Mouse (Mus musculus) CH12.LX (cell line): ENCODE measurements around the gene Prpf40b. TPM values are rescaled to one million over a fixed set of nuclear protein-coding genes. Genes with fewer than 3 reads are reported as not detected.

Source experiments
- DNase-seq: peaks from one replicate; pipeline ENCODE4 v3.0.0-alpha.2; 2013; ENCODE audit errors: extremely low read depth
- H3K27ac ChIP-seq: 2 replicates; pipeline ENCODE4 v1.5.1; 2012; ENCODE audit warnings: low read depth, mild to moderate bottlenecking, control low read depth, moderate library complexity; ENCODE audit not compliant: insufficient read depth
- H3K27me3 ChIP-seq: replicated peaks from 2 replicates; pipeline ENCODE3; 2012; ENCODE audit warnings: inconsistent platforms
- H3K36me3 ChIP-seq, 2 experiments: replicated peaks in 1 of 2; 2 replicates each; pipeline versions ENCODE3 to v1.6.1; 2012; ENCODE audit warnings: inconsistent platforms in 1 of 2, low read length in 1 of 2, mild to moderate bottlenecking in 1 of 2, mixed read lengths in 1 of 2, moderate library complexity in 1 of 2; ENCODE audit not compliant: control insufficient read depth in 1 of 2, insufficient read depth in 1 of 2
- H3K4me1 ChIP-seq, 2 experiments: 2 replicates each; pipeline ENCODE4 v1.6.1; 2012; ENCODE audit warnings: inconsistent platforms in 1 of 2, moderate library complexity in 1 of 2; ENCODE audit not compliant: insufficient read depth in 2 of 2, control insufficient read depth in 1 of 2
- H3K4me2 ChIP-seq: 2 replicates; pipeline ENCODE4 v1.6.1; 2012; ENCODE audit warnings: low read depth, mild to moderate bottlenecking, control low read depth; ENCODE audit not compliant: poor library complexity, insufficient read depth, severe bottlenecking
- H3K4me3 ChIP-seq, 3 experiments: fragments of 150-350 bp in 1 of 3; sonication (generic) in 1 of 3; replicated peaks in 1 of 3; 2 replicates each; pipeline versions ENCODE3 to v1.5.1; 2011 to 2012; ENCODE audit warnings: low read depth in 2 of 3, low read length in 2 of 3, mild to moderate bottlenecking in 2 of 3, moderate library complexity in 2 of 3, control low read depth in 1 of 3, improper control_type of control experiment in 1 of 3, inconsistent platforms in 1 of 3, mixed read lengths in 1 of 3; ENCODE audit not compliant: poor library complexity in 1 of 3
- H3K79me2 ChIP-seq: replicated peaks from 2 replicates; pipeline ENCODE4 v1.6.1; 2012; ENCODE audit warnings: mild to moderate bottlenecking, moderate library complexity; ENCODE audit not compliant: control insufficient read depth, poor library complexity, insufficient read depth, severe bottlenecking; ENCODE audit errors: extremely low read depth
- H3K9ac ChIP-seq: 2 replicates; pipeline ENCODE4 v1.6.1; 2012; ENCODE audit warnings: low read depth, mild to moderate bottlenecking, control low read depth, moderate library complexity; ENCODE audit not compliant: insufficient read depth
- H3K9me3 ChIP-seq: replicated peaks from 2 replicates; pipeline ENCODE3; 2012; ENCODE audit warnings: low read length, inconsistent platforms, mixed read lengths
- BHLHE40 ChIP-seq: IDR thresholded peaks from 2 replicates; pipeline ENCODE4 v1.6.1; 2011; ENCODE audit warnings: mild to moderate bottlenecking, low read depth, low read length, improper control_type of control experiment
- CHD1 ChIP-seq: IDR thresholded peaks from 2 replicates; pipeline ENCODE4 v1.6.1; 2012; ENCODE audit warnings: low read depth, low read length, improper control_type of control experiment, inconsistent platforms
- CTCF ChIP-seq, 2 experiments: IDR thresholded peaks in 1 of 2; conservative IDR thresholded peaks in 1 of 2; 2 replicates each; pipeline ENCODE4 v1.5.1; 2011 to 2012; ENCODE audit warnings: low read depth in 2 of 2, low read length in 2 of 2, improper control_type of control experiment in 1 of 2, inconsistent platforms in 1 of 2, mild to moderate bottlenecking in 1 of 2, moderate library complexity in 1 of 2
- ELF1 ChIP-seq: IDR thresholded peaks from 2 replicates; pipeline ENCODE4 v1.6.1; 2014; ENCODE audit warnings: low read depth, mild to moderate bottlenecking, inconsistent platforms, low read length, improper control_type of control experiment
- IRF4 ChIP-seq: IDR thresholded peaks from 2 replicates; pipeline ENCODE4 v1.6.1; 2014; ENCODE audit warnings: low read depth, mild to moderate bottlenecking, inconsistent platforms, low read length, improper control_type of control experiment
- KAT2A ChIP-seq: IDR thresholded peaks from 2 replicates; pipeline ENCODE4 v1.6.1; 2012; ENCODE audit warnings: low read length, improper control_type of control experiment, inconsistent platforms; ENCODE audit not compliant: insufficient replicate concordance
- MAX ChIP-seq: IDR thresholded peaks from 2 replicates; pipeline ENCODE4 v1.6.1; 2011; ENCODE audit warnings: low read length, improper control_type of control experiment
- MAZ ChIP-seq: IDR thresholded peaks from 2 replicates; pipeline ENCODE4 v1.6.1; 2012; ENCODE audit warnings: low read depth, mild to moderate bottlenecking, inconsistent platforms, low read length, improper control_type of control experiment, moderate library complexity
- MEF2A ChIP-seq: IDR thresholded peaks from 2 replicates; pipeline ENCODE4 v1.6.1; 2014; ENCODE audit warnings: low read depth, mild to moderate bottlenecking, inconsistent platforms, low read length, improper control_type of control experiment, borderline replicate concordance
- MXI1 ChIP-seq: IDR thresholded peaks from 2 replicates; pipeline ENCODE4 v1.6.1; 2011; ENCODE audit warnings: mild to moderate bottlenecking, low read depth, low read length, improper control_type of control experiment
- NELFE ChIP-seq: IDR thresholded peaks from 2 replicates; pipeline ENCODE4 v1.6.1; 2011; ENCODE audit warnings: low read depth, low read length, improper control_type of control experiment
- PAX5 ChIP-seq: IDR thresholded peaks from 2 replicates; pipeline ENCODE4 v1.6.1; 2012; ENCODE audit warnings: low read length, inconsistent platforms, mixed read lengths
- POLR2AphosphoS2 ChIP-seq: IDR thresholded peaks from 2 replicates; pipeline ENCODE4 v1.6.1; 2011; ENCODE audit warnings: low read depth, low read length, improper control_type of control experiment
- RAD21 ChIP-seq: IDR thresholded peaks from 2 replicates; pipeline ENCODE4 v1.6.1; 2011; ENCODE audit warnings: low read depth, mild to moderate bottlenecking, low read length, improper control_type of control experiment, moderate library complexity
- SMC3 ChIP-seq: IDR thresholded peaks from 2 replicates; pipeline ENCODE4 v1.6.1; 2011; ENCODE audit warnings: low read depth, low read length, improper control_type of control experiment
- ZC3H11A ChIP-seq: IDR thresholded peaks from 2 replicates; pipeline ENCODE4 v1.6.1; 2012; ENCODE audit warnings: low read depth, mild to moderate bottlenecking, inconsistent platforms, low read length, improper control_type of control experiment
- ZKSCAN1 ChIP-seq: IDR thresholded peaks from 2 replicates; pipeline ENCODE4 v1.6.1; 2012; ENCODE audit warnings: low read depth, inconsistent platforms, low read length, improper control_type of control experiment, borderline replicate concordance
- ZMIZ1 ChIP-seq: IDR thresholded peaks from 2 replicates; pipeline ENCODE4 v1.6.1; 2012; ENCODE audit warnings: low read depth, mild to moderate bottlenecking, inconsistent platforms, low read length, improper control_type of control experiment
- ZNF384 ChIP-seq: IDR thresholded peaks from 2 replicates; pipeline ENCODE4 v1.6.1; 2012; ENCODE audit warnings: low read depth, low read length, improper control_type of control experiment, inconsistent platforms
- dilution Hi-C: fragments of 300-500 bp; cut with MboI; formaldehyde crosslinking; loops from 2 replicates; pipeline ENCODE4 v1.14.3; 2020; ENCODE audit warnings: low sequenced_read_pairs; ENCODE audit not compliant: extremely low pct_unique_long_range_greater_than_20kb, extremely low pct_ligation_motif_present
- in situ Hi-C: fragments of 300-500 bp; cut with MboI; formaldehyde crosslinking; loops from 3 replicates; pipeline ENCODE4 v1.14.3; 2019; ENCODE audit warnings: low sequenced_read_pairs, low pct_ligation_motif_present, low pct_unique_long_range_greater_than_20kb, mixed read lengths
- polyA plus RNA-seq: library from polyadenylated mRNA; unstranded; fragments of >175 nt; gene quantifications from 2 replicates; pipeline ENCODE4 v1.2.1, GENCODE M21; 2012; ENCODE audit warnings: low read depth; ENCODE audit not compliant: insufficient read length
- total RNA-seq, 2 experiments: library from RNA; depleted of rRNA; stranded (reverse); fragments of 300-350 nt in 1 of 2; fragments of >200 nt in 1 of 2; gene quantifications; 2 replicates each; pipeline ENCODE4 v1.2.3; 2012 to 2014

The Prpf40b gene
- total and polyA plus RNA-seq, 3 experiments, result 11.7 to 31.8 (median 27.9) TPM

DNA sequence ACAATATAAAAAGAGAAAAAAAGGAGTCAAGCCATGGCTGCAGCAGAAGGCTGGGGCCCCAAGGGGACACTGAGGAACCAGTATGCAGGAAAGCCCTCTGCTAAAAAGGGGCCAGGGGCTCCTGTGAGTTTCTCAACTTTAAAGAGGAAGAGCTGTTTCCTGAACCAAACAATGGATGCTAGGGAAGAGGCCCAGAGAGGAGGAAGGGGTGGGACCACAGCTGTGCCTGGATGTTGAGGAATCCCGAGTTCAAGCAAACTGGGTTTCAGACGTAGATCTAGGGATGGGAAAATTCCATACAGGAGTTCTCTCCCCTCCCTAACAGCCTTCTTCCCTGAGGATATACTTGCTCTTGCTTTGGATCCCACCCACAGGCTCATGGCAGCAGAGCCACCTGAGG lies 31.5 kb downstream of the Prpf40b start:
- no peak overlapping the region for H3K4me2 ChIP-seq
- H3K27ac ChIP-seq, result no peak overlapping the region
- no peaks in the 10 kb centered on the region for H3K27me3 ChIP-seq
- TF ChIP-seq ZMIZ1, result no peak
- TF ChIP-seq PAX5, result no peak
- no peak for TF ChIP-seq ELF1
- TF ChIP-seq MXI1, result no peak
- no peak for TF ChIP-seq KAT2A
- no peak for TF ChIP-seq MAZ
- no peak for TF ChIP-seq MEF2A
- TF ChIP-seq IRF4, result no peak
- TF ChIP-seq ZC3H11A, result no peak
- no peak for TF ChIP-seq BHLHE40
- no peak for TF ChIP-seq NELFE
- TF ChIP-seq ZNF384, result no peak
- TF ChIP-seq MAX, result no peak
- no peak for TF ChIP-seq POLR2AphosphoS2
- no peak for TF ChIP-seq ZKSCAN1
- no peak for TF ChIP-seq RAD21
- H3K9ac ChIP-seq, result no peak overlapping the region
- H3K9me3 ChIP-seq, result peaks cover 9% of the 10 kb centered on the region
- H3K36me3 ChIP-seq, result peaks cover 67 to 97% of the 10 kb centered on the region in 2 experiments
- dilution Hi-C loops, result no loop called here
- H3K79me2 ChIP-seq, result no peaks in the 10 kb centered on the region
- in situ Hi-C loops, result no loop called here
- peaks cover 4 to 17% of the 10 kb centered on the region in 2 experiments; a peak in 3 of 4 replicates for H3K4me1 ChIP-seq
- H3K4me3 ChIP-seq, result no peak overlapping the region
- no peak for DNase-seq

GRCm38 (mm10) chr15:99326959-99327358 lies 32.1 kb downstream of the Prpf40b start:
- in situ Hi-C loops, result no loop called here
- TF ChIP-seq RAD21 (peak; percentile 95), SMC3 (peak; percentile 98), CTCF (conservative IDR thresholded peaks at IDR 0.05 in 1 of 2, IDR thresholded peaks at IDR 0.05 in 1 of 2; ENCODE audit: low read depth in 2 of 2, low read length in 2 of 2) (peak; percentile 82 to 92), NELFE (no peak), MXI1 (no peak), ZC3H11A (peak; percentile 83), CHD1 (no peak), PAX5 (no peak)

More at GRCm38 (mm10) chr15:99326959-99327358, 32.1 kb downstream of the Prpf40b start:
- Histone ChIP-seq H3K27ac (no peak overlapping the region), H3K9ac (no peak overlapping the region), H3K36me3 (peaks cover 67 to 97% of the 10 kb centered on the region in 2 experiments), H3K79me2 (no peaks in the 10 kb centered on the region), H3K4me3 (no peak overlapping the region), H3K4me1 (peaks cover 10 to 23% of the 10 kb centered on the region in 2 experiments), H3K27me3 (no peaks in the 10 kb centered on the region), H3K4me2 (no peak overlapping the region), H3K9me3 (peaks cover 9% of the 10 kb centered on the region)
- DNase-seq, result peak; percentile 75
- dilution Hi-C loops, result no loop called here
